Mouse (Mus musculus) intestine, embryonic 16.5 days (tissue): ENCODE results near the gene Zfp683. TPM values are rescaled to one million over a fixed set of nuclear protein-coding genes. Genes with fewer than 3 reads are reported as not detected.

Source experiments
- ATAC-seq: fragments of 200-750 bp; cut with Nextera tagmentation; 2 replicates; pipeline ENCODE4 v1.8.0; 2017; ENCODE audit warnings: moderate TSS enrichment, moderate library complexity
- H3K27ac ChIP-seq: fragments of 300-500 bp; sonication (generic); 2 replicates; pipeline ENCODE4 v1.5.1; 2014; ENCODE audit warnings: mild to moderate bottlenecking, low read length
- H3K27me3 ChIP-seq: fragments of 300-500 bp; sonication (generic); replicated peaks from 2 replicates; pipeline ENCODE4 v1.6.1; 2014; ENCODE audit warnings: low read length, control low read depth, mixed read lengths; ENCODE audit not compliant: control insufficient read depth, insufficient read depth
- H3K36me3 ChIP-seq: fragments of 300-500 bp; sonication (generic); 2 replicates; pipeline ENCODE4 v1.6.1; 2014; ENCODE audit warnings: low read length, control low read depth; ENCODE audit not compliant: control insufficient read depth, insufficient read depth
- H3K4me1 ChIP-seq: fragments of 300-500 bp; sonication (generic); 2 replicates; pipeline ENCODE4 v1.6.1; 2014; ENCODE audit warnings: low read length, control low read depth, mixed read lengths; ENCODE audit not compliant: control insufficient read depth, insufficient read depth
- H3K4me2 ChIP-seq: fragments of 300-500 bp; sonication (generic); 2 replicates; pipeline ENCODE4 v1.6.1; 2014; ENCODE audit warnings: low read depth, low read length, control low read depth
- H3K4me3 ChIP-seq: fragments of 300-500 bp; sonication (generic); 2 replicates; pipeline ENCODE4 v1.5.1; 2014; ENCODE audit warnings: mild to moderate bottlenecking, low read length
- H3K9ac ChIP-seq: fragments of 300-500 bp; sonication (generic); 2 replicates; pipeline ENCODE4 v1.6.1; 2014; ENCODE audit warnings: low read depth, low read length
- H3K9me3 ChIP-seq: fragments of 300-500 bp; sonication (generic); 2 replicates; pipeline ENCODE4 v1.6.1; 2016; ENCODE audit warnings: low read length, control low read depth; ENCODE audit not compliant: control insufficient read depth
- WGBS: fragments of 180-500 bp; shearing (Covaris S2); extraction: QIAGEN DNeasy Blood & Tissue Kit; methylation state at CpG from one replicate; pipeline ENCODE4 v1.1.7; 2014; 5-methylcytosine and 5-hydroxymethylcytosine counted together
- polyA plus RNA-seq: library from polyadenylated mRNA; unstranded; fragments of >200 nt; fragmentation: Nextera tagmentation; extraction: Ambion mirVana; gene quantifications from 2 replicates; pipeline ENCODE4 v1.2.1, GENCODE M21; 2015

Zfp683 gene
- polyA plus RNA-seq, result not detected in 2 replicates

- no peak for ATAC-seq
- Histone ChIP-seq H3K9ac (0 out of 2 replicates have a peak within 1 kb of the TSS, but pooled peaks have one; percentile 24), H3K4me1 (peaks cover 6% of the 10 kb centered on the region), H3K4me2 (no peak within 1 kb of the TSS), H3K4me3 (no peak within 1 kb of the TSS), H3K27me3 (no peaks in the 10 kb centered on the region), H3K27ac (no peak within 1 kb of the TSS), H3K9me3 (no peaks in the 10 kb centered on the region), H3K36me3 (no peaks in the 10 kb centered on the region)
- WGBS, result 76% methylated on average over 3 of the region's 3 CpGs
These were observed at the start of gene Zfp683 for GRCm38 (mm10) chr4:134053538-134053937. TSS of gene Zfp683 (plus strand) at chr4:134053838.

GRCm38 (mm10) chr4:134005581-134006358 lies 47.9 kb upstream of the Zfp683 start:
- H3K27ac ChIP-seq, result no peak overlapping the region
- no peak overlapping the region for H3K4me2 ChIP-seq
- WGBS, result 83% methylated on average over 12 of the region's 12 CpGs
- no peak overlapping the region for H3K9ac ChIP-seq
- no peaks in the 10 kb centered on the region for H3K9me3 ChIP-seq
- ATAC-seq, result no peak
- no peaks in the 10 kb centered on the region for H3K27me3 ChIP-seq
- no peak overlapping the region for H3K4me3 ChIP-seq
- H3K4me1 ChIP-seq, result no peaks in the 10 kb centered on the region
- no peaks in the 10 kb centered on the region for H3K36me3 ChIP-seq

- H3K27ac ChIP-seq, result no peak overlapping the region
- no peaks in the 10 kb centered on the region for H3K36me3 ChIP-seq
- WGBS, result 65% methylated on average over 3 of the region's 3 CpGs
- H3K4me2 ChIP-seq, result no peak overlapping the region
- peak; percentile 64 for ATAC-seq
- no peaks in the 10 kb centered on the region for H3K4me1 ChIP-seq
- no peak overlapping the region for H3K4me3 ChIP-seq
- no peaks in the 10 kb centered on the region for H3K9me3 ChIP-seq
- no peaks in the 10 kb centered on the region for H3K27me3 ChIP-seq
- no peak overlapping the region for H3K9ac ChIP-seq
These were observed 46.8 kb upstream of the Zfp683 start for GRCm38 (mm10) chr4:134006845-134007244.

GRCm38 (mm10) chr4:134009709-134010108 lies 43.9 kb upstream of the Zfp683 start:
- H3K4me1 ChIP-seq, result no peaks in the 10 kb centered on the region
- ATAC-seq, result no peak
- H3K4me2 ChIP-seq, result no peak overlapping the region
- no peaks in the 10 kb centered on the region for H3K9me3 ChIP-seq
- no peaks in the 10 kb centered on the region for H3K27me3 ChIP-seq
- 49% methylated on average over 6 of the region's 6 CpGs for WGBS
- H3K27ac ChIP-seq, result no peak overlapping the region
- H3K4me3 ChIP-seq, result no peak overlapping the region
- no peak overlapping the region for H3K9ac ChIP-seq
- no peaks in the 10 kb centered on the region for H3K36me3 ChIP-seq

GRCm38 (mm10) chr4:134011450-134012414 lies 41.9 kb upstream of the Zfp683 start:
- no peak for ATAC-seq
- Histone ChIP-seq H3K4me1 (no peaks in the 10 kb centered on the region), H3K9me3 (no peaks in the 10 kb centered on the region), H3K27me3 (peaks cover 2% of the 10 kb centered on the region; the same call in 1 of the 2 replicates), H3K4me3 (no peak overlapping the region), H3K9ac (no peak overlapping the region), H3K27ac (no peak overlapping the region), H3K4me2 (no peak overlapping the region), H3K36me3 (no peaks in the 10 kb centered on the region)
- WGBS, result 12% methylated on average over 16 of the region's 16 CpGs

- Histone ChIP-seq H3K4me3 (no peak overlapping the region), H3K27ac (no peak overlapping the region), H3K9me3 (no peaks in the 10 kb centered on the region), H3K27me3 (peaks cover 13% of the 10 kb centered on the region), H3K36me3 (no peaks in the 10 kb centered on the region), H3K4me1 (peaks cover 9% of the 10 kb centered on the region), H3K9ac (no peak overlapping the region), H3K4me2 (no peak overlapping the region)
- ATAC-seq, result no peak
- WGBS, result 53% methylated on average over 12 of the region's 12 CpGs
These were observed 40.6 kb upstream of the Zfp683 start for GRCm38 (mm10) chr4:134012858-134013528.

GRCm38 (mm10) chr4:134016208-134016607 lies 37.4 kb upstream of the Zfp683 start:
- Histone ChIP-seq H3K4me2 (no peak overlapping the region), H3K4me1 (peaks cover 12% of the 10 kb centered on the region), H3K9ac (no peak overlapping the region), H3K27ac (no peak overlapping the region), H3K36me3 (no peaks in the 10 kb centered on the region), H3K4me3 (no peak overlapping the region), H3K9me3 (no peaks in the 10 kb centered on the region), H3K27me3 (peaks cover 35% of the 10 kb centered on the region)
- 12% methylated on average over 7 of the region's 7 CpGs for WGBS
- no peak for ATAC-seq

GRCm38 (mm10) chr4:134016767-134017166 lies 36.9 kb upstream of the Zfp683 start:
- ATAC-seq, result no peak
- H3K27me3 ChIP-seq, result peaks cover 35% of the 10 kb centered on the region
- no peaks in the 10 kb centered on the region for H3K36me3 ChIP-seq
- H3K4me1 ChIP-seq, result peaks cover 12% of the 10 kb centered on the region
- no peak overlapping the region for H3K27ac ChIP-seq
- H3K4me2 ChIP-seq, result no peak overlapping the region
- no peak overlapping the region for H3K4me3 ChIP-seq
- no peak overlapping the region for H3K9ac ChIP-seq
- WGBS, result 5% methylated on average over 8 of the region's 8 CpGs
- H3K9me3 ChIP-seq, result no peaks in the 10 kb centered on the region
